Mouse (Mus musculus): ENCODE measurements at regions not wholly inside any gene's neighbourhood (a gene's known extent, or its start where the extent isn't known, plus 50 kb on each side); places are given as distances from the start of the nearest gene placed in this dataset.
A peak's percentile ranks its signal among the peaks of the same experiment; 100 is the strongest.

- no peak for DNase-seq
These were observed 169.8 kb downstream of the Arrdc4 start for GRCm38 (mm10) chr7:68579216-68579615.

GRCm38 (mm10) chr7:68571315-68571714, 177.7 kb downstream of the Arrdc4 start:
- no peak for DNase-seq

GRCm38 (mm10) chr7:68568127-68568510, 180.9 kb downstream of the Arrdc4 start:
- no peak for DNase-seq

- DNase-seq, result no peak
These were observed 181.5 kb downstream of the Arrdc4 start for GRCm38 (mm10) chr7:68567452-68568126.

- DNase-seq, result no peak
These were observed 189.3 kb downstream of the Arrdc4 start for GRCm38 (mm10) chr7:68559440-68560343.

GRCm38 (mm10) chr7:68550330-68550729, 198.7 kb downstream of the Arrdc4 start:
- no peak for DNase-seq

- DNase-seq, result peak in 1 of 2 experiments; percentile 8
These were observed 200.9 kb downstream of the Arrdc4 start for GRCm38 (mm10) chr7:68548176-68548575.

- no peak for DNase-seq
These were observed 204.9 kb downstream of the Arrdc4 start for GRCm38 (mm10) chr7:68544136-68544535.

GRCm38 (mm10) chr7:68509096-68509495, 235.5 kb downstream of the Fam169b start:
- peak; percentile 61 to 67 for DNase-seq

GRCm38 (mm10) chr7:68491143-68491810, 217.6 kb downstream of the Fam169b start:
- no peak for DNase-seq

GRCm38 (mm10) chr7:68486676-68487075, 213.0 kb downstream of the Fam169b start:
- DNase-seq, result no peak

GRCm38 (mm10) chr7:68482553-68482952, 208.9 kb downstream of the Fam169b start:
- no peak for DNase-seq

- peak; percentile 74 to 80 for DNase-seq
These were observed 207.1 kb downstream of the Fam169b start for GRCm38 (mm10) chr7:68480770-68481169.

GRCm38 (mm10) chr7:68480336-68480735, 206.7 kb downstream of the Fam169b start:
- DNase-seq, result no peak

- DNase-seq, result no peak
These were observed 204.4 kb downstream of the Fam169b start for GRCm38 (mm10) chr7:68478044-68478443.

GRCm38 (mm10) chr7:68472800-68473199, 199.2 kb downstream of the Fam169b start:
- peak; percentile 32 to 51 for DNase-seq

- DNase-seq, result peak; percentile 21 to 45
These were observed 197.3 kb downstream of the Fam169b start for GRCm38 (mm10) chr7:68470983-68471382.

GRCm38 (mm10) chr7:68468574-68468973, 194.9 kb downstream of the Fam169b start:
- no peak for DNase-seq

- no peak for DNase-seq
These were observed 184.2 kb downstream of the Fam169b start for GRCm38 (mm10) chr7:68457842-68458241.

GRCm38 (mm10) chr7:68455451-68455850, 181.8 kb downstream of the Fam169b start:
- DNase-seq, result no peak

- DNase-seq, result no peak
These were observed 179.5 kb downstream of the Fam169b start for GRCm38 (mm10) chr7:68453028-68453692.

GRCm38 (mm10) chr7:68444426-68445095, 170.9 kb downstream of the Fam169b start:
- DNase-seq, result no peak
